Mouse (Mus musculus): ENCODE data around the gene Pakap.

Gene Pakap

GRCm38 (mm10) chr4:57837089-57837488 is 269.1 kb downstream of the Pakap start:
- no peak for DNase-seq (ENCODE audit: low spot score in 2 of 2)

- peak; percentile 65 to 67 for DNase-seq (ENCODE audit: low spot score in 2 of 2)
These were observed 271.4 kb downstream of the Pakap start for GRCm38 (mm10) chr4:57839343-57839742.

DNA sequence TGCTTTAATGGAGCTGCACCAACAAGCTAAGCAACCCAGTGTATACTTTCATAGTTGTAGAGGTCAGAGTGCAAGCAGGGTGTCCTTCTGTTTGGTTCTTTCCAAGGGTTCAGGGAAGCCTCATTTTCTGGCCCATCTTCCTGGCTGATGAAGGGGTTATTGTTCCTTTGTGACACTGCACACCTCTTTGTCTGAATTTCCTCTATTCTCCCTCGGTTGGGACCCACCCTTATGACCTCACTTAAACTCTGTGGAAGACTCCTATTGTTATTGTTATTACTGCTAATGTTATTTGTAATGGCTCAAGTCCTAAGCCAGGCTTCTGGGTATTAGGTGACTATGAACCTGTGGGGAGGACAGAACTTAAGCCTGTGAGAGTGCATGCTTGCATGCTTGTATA is 273.9 kb downstream of the Pakap start:
- peak; percentile 47 to 74 for DNase-seq (ENCODE audit: low spot score in 2 of 2)

- DNase-seq (ENCODE audit: low spot score in 2 of 2): peak in 1 of 2 experiments; percentile 65
These were observed 274.7 kb downstream of the Pakap start for GRCm38 (mm10) chr4:57842472-57843305.

DNA sequence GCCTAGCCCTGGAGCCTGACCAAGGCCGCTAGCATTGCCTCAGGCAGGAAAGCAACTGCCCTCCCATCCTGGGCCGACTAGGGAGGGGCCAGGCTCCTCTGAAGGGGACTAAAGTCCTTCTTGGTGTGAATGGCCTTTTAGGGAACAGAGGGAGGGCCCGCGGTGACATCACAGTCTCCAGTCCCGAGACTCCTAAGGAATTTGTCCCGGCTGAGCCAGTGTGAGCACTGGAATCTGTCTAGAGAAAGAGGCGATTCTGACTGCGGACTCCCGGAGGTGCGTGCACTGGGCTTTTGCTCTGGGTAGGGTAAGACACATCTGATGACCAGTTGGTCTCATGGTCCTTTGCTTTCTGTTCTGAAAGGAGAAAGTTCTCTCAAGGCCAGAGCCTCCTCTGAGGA is 277.1 kb downstream of the Pakap start:
- DNase-seq (ENCODE audit: low spot score in 2 of 2): peak; percentile 95 to 96

DNA sequence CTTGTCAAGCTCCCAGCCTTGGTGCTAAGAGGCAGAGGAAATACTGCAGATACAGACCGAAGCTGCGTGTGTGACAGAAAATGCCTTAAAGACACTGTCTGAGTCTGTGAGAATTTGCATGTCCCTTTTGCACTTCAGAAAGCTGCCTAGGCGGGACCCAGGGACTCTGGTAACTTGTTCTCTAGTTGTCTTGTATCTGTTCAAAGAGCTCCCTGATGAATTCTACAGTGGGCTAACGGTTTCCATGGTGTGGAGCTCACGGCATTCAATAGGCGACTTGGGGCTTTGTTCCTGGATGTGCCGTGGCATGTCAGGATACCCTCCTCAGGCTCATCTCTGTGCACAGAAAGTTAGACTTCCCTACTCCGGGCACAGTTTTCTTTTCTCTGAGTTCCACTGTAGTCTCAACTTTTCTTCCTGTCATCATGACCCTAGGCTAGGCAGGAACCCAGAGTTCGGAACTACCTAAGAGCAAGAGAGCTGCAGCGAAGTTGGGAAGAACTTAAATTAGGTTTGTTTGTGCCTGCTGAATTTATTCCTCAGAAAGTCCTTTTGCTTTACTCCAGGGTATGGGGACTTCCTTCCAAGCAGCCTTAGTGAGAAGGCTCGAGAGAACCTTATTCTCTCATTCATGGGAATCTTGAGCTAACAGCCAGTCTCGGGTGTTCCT is 277.7 kb downstream of the Pakap start:
- no peak for DNase-seq (ENCODE audit: low spot score in 2 of 2)

DNA sequence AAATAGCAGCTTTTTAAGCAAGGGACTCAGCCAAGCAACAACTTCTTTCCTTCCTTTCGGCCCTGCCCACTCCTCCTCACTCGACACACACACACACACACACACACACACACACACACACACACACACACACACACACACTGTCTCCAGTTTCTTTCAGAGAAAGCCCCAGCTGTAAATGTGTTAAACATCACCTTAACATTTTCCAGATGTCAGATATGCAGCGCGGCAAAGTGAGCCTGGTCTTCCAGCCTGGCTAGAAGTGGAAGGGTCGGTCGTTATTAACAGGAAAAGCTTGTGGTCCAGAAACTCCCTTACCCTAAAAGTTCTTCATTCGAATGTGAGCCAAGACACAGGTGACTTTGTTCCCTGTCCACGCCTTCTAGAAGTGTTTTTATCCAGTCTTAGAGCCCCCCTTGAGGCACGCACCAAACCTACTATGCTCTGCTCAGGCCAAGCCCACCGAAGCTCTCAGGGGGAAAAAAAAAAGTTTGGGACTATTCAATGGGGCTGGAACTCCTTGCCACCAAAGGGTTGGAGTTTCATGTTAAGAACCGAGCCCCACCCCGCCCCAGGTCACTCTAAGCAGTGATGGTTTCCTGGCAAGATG is 278.5 kb downstream of the Pakap start:
- DNase-seq (ENCODE audit: low spot score in 2 of 2): no peak

GRCm38 (mm10) chr4:57846991-57847422 is 279.0 kb downstream of the Pakap start:
- DNase-seq (ENCODE audit: low spot score in 2 of 2): peak; percentile 75 to 80

DNA sequence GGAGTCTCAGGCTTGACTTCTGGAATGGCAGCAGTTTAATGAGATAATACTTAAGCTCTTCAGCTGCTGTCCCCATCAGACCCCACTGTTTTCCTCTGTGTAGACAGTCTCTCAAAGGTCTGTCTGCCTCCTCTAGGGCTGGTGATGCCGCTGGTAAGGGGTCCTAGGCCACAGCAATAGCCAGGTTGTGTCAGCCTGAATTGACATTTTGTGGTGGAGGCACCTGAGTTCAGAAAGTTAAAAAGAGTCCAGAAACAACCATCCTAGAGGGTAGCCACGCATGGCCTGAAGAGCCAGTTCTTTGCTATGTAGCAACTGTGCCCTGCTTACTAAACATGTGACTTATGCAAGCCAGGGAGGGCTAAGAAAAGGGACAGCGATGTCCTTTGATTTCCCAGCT is 279.7 kb downstream of the Pakap start:
- DNase-seq (ENCODE audit: low spot score in 2 of 2): no peak

DNA sequence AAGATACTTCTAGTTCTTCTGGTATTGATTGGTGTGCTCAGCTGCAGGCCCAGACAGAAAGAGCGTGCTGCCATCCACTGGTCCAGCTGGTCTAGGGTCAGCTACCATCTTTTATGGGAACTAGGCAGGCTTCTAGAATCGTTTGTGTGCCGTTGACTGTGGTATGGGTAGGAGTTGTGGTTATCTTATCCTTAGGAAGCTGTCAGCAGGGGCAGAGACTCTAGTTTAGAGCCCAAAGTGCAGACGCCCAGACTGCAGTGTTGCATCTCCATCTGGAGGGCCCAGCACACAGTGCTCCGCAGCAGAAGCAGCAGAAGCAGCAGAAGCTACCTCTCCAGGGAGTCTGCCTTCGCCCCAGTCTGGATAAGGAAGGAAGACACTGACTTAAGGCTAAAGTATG is 281.5 kb downstream of the Pakap start:
- DNase-seq (ENCODE audit: low spot score in 2 of 2): no peak

DNA sequence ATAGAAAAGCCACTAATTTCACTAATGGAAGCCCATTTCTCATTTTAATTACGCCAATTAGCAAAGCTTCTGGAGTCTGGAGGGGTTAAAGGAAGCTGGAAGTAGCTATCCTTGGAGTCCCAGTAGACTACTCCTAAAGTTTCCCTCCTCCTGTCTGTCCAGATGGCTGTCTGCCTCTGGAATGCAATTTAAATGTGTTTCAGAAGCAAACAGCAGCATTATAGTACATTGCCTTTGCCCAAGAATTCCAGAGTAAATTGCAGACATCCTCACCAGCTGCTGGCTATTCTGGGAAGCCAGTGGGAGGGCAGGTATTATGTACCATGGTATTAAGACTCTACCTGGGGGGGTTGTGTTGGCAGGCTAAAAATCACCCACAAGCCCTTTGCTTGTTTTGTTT is 283.8 kb downstream of the Pakap start:
- no peak for DNase-seq (ENCODE audit: low spot score in 2 of 2)

GRCm38 (mm10) chr4:57852461-57853040 is 284.6 kb downstream of the Pakap start:
- DNase-seq (ENCODE audit: low spot score in 2 of 2): no peak

DNA sequence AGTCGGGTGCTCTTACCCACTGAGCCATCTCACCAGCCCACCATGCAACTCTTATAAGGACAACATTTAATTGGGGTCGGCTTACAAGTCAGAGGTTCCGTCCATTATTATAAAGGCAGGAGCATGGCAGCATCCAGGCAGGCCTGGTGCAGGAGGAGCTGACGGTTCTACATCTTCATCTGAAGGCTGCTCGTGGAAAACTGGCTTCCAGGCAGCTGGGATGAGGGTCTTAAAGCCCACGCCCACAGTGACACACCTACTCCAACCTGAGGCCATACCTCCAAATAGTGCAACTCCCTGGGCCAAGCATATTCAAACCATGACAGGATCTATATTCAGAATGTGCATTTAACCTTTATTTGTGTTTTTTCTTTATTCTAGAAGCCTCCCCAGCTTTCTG is 286.2 kb downstream of the Pakap start:
- DNase-seq (ENCODE audit: low spot score in 2 of 2): no peak

DNA sequence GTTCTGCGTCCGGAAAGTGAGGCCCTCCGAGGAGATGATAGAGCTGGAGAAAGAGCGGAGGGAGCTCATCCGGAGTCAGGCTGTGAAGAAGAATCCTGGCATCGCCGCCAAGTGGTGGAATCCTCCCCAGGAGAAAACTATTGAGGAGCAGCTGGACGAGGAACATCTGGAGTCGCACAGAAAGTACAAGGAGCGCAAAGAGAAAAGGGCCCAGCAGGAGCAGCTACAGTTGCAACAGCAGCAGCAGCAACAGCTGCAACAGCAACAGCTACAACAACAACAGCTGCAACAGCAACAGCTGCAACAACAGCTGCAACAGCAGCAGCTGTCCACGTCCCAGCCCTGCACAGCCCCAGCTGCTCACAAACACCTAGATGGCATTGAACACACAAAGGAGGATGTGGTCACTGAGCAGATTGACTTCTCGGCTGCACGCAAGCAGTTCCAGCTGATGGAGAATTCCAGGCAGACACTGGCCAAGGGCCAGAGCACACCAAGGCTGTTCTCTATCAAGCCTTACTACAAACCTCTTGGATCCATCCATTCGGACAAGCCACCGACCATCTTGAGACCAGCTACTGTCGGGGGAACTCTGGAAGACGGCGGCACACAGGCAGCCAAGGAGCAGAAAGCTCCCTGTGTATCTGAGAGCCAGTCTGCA is 287.4 kb downstream of the Pakap start:
- DNase-seq (ENCODE audit: low spot score in 2 of 2): peak; percentile 65 to 67

DNA sequence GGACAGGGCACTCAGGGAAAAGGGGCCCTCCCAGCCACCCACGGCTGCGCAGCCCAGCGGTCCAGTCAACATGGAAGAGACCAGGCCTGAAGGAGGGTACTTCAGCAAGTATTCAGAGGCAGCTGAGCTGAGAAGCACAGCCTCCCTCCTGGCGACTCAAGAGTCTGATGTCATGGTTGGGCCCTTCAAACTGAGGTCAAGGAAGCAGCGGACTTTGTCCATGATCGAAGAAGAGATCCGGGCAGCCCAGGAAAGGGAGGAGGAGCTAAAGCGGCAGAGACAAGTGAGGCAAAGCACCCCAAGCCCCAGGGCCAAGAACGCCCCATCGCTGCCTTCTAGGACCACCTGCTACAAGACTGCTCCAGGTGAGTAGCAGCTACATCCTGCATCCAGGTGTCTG is 288.7 kb downstream of the Pakap start:
- DNase-seq (ENCODE audit: low spot score in 2 of 2): no peak

GRCm38 (mm10) chr4:57860204-57860611 is 292.2 kb downstream of the Pakap start:
- peak; percentile 88 to 94 for DNase-seq (ENCODE audit: low spot score in 2 of 2)

DNA sequence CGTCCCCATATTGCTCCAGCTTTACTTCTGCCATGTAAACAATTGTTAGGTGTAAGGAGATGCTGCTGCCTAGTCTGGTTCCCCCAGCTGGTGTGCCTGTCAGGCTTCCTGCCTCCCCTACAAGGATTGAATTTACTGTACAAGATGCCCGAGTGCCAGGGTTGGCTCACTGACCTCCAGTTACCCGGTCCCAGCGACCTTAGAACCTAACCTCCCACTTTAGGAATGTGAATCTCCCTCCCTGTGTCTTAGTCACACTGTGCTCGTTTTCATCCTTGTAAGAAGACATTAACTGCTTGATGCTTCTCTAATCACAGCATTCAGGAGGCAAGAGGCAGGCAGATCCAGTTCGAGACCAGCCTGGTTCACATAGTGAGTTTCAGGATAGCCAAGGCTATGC is 293.2 kb downstream of the Pakap start:
- DNase-seq (ENCODE audit: low spot score in 2 of 2): no peak

DNA sequence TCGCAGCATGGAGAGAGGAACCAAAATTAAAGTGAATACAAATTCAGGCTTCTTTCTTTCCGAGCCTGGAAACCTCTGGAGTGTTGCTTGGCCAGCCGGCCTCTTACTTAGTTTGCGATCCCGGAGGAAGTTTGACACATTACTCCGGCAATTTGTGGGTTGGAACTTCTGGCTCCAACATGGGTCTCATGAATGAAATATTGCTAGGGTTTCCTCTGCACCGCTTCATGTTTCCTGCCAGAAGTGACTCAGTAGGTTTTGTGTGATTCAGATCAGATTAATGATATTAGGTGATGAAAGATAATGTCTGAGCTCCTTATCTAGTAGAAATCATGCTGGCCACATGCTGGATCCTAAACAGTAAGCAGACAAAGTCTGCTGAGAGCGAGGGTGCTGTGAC is 293.9 kb downstream of the Pakap start:
- DNase-seq (ENCODE audit: low spot score in 2 of 2): no peak

DNA sequence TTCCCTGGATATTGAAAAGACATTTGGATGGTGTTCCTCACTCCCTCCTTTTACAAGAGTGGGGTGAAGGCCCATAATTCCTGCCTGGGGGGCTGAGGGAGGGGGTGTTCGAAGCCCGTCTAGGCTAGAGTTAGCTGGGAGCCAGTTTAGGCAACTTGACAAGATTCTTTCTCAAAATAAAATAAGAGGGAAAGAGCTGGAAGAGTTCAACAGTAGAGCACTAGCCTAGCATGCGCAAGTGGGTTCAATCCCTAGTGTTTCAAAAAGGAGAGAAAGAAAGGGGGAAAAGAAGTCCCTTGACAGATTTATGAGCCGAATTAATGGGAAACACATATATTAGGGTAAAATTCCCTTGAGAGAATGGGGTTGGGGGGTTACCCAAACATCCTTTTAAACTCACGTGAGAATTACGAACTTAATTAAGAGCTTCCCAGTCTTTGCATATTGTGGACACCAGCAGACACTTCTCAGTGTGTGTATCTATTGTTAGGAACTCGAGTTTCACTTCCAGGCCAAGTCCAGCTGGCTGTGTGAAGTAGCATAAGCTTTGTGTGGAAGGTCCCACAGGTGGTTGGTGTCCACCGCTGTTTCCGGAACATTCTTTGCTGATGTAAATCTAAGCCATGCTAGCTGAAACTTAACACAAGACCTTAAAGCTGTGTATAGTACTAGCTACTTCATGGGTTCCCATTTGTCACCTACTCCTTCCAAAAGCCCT is 294.4 kb downstream of the Pakap start:
- DNase-seq (ENCODE audit: low spot score in 2 of 2): no peak

DNA sequence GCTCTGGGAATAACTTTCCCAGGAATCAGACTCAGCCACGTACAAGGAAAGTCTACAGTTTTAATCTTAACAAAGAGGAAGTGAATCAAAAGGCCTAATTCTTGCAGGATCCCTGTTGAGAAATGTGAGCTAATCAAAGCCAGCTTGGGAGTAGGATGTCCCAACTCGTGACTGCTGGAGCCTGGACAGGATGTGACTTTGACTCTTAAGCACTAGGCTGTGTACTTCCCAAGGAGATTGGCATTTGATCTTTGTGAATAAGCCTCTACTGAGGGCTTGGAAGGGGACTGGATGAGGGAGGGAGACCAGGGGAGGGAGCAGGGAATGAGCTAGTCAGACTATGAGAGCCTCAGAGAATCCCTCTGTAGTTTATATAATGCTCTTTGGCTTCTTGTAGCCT is 298.1 kb downstream of the Pakap start:
- DNase-seq (ENCODE audit: low spot score in 2 of 2): peak; percentile 82 to 90

- no peak for DNase-seq (ENCODE audit: low spot score in 2 of 2)
These were observed 299.0 kb downstream of the Pakap start for GRCm38 (mm10) chr4:57866990-57867389.
